Mouse (Mus musculus) thymus, postnatal 14 days (tissue): Measurements from ENCODE around the gene Npvf.
A peak's percentile ranks its signal among the peaks of the same experiment; 100 is the strongest.
"Not testable (repeated sequence)": the region's sequence is repeated elsewhere in the genome, so short reads cannot be mapped to it uniquely, and the experiment has no call there.

Experiments used
- DNase-seq: peaks from one replicate; pipeline ENCODE4 v3.0.0; 2021

Gene Npvf

DNA sequence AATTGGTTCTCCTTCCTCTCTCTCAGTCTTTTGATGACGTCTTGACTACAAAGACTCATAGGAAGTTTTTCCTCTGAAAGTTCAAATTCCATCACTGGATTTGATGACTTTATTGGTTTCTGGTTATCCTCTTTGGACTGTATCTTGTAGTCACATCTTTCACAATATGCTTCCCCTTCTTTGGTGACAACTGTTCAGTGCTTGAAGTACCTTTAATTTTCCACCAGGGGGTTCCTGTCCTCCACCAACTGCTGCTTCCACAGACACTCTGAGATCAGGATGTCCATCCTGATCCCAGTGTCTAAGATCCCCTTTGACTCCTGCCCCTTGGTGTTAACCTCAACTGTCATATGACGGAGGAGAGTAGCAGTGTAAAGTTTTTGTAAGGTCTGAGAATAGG is 28.1 kb downstream of the Npvf start:
- DNase-seq = not testable (repeated sequence)

DNA sequence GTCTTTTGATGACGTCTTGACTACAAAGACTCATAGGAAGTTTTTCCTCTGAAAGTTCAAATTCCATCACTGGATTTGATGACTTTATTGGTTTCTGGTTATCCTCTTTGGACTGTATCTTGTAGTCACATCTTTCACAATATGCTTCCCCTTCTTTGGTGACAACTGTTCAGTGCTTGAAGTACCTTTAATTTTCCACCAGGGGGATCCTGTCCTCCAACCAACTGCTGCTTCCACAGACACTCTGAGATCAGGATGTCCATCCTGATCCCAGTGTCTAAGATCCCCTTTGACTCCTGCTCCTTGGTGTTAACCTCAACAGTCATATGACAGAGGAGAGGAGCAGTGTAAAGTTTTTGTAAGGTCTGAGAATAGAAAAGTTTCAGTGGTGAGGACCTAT is 36.0 kb downstream of the Npvf start:
- not testable (repeated sequence) for DNase-seq

DNA sequence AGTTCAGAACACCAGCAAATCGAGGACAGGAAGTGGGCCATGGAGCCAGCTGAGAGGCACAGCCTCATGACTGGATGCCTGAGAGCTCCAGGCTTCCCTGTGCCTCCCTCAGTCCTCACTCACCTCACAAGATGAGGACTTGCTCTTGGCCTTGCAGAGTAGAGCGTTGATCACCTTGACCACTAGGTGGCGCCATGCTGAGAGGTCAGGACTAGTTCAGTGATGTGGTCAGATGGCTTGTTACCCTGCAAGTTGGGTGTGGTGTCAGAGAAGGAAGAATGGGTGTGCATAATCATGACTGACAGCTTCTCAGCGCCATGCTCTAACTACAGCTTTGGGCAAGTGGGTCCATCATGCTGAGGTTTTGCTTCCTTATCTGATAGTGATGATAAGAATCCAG is 52.6 kb downstream of the Npvf start:
- peak; percentile 62 for DNase-seq
